Mouse (Mus musculus) heart, postnatal 0 days (tissue): ENCODE measurements around the gene Vmn2r40. TPM values are rescaled to one million over a fixed set of nuclear protein-coding genes. Genes with fewer than 3 reads are reported as not detected.
"Not testable (repeated sequence)": the region's sequence is repeated elsewhere in the genome, so short reads cannot be mapped to it uniquely, and the experiment has no call there.

Source experiments
- ATAC-seq: fragments of 200-750 bp; cut with Nextera tagmentation; 2 replicates; pipeline ENCODE4 v1.8.0; 2017; ENCODE audit warnings: low read depth, moderate number of reproducible peaks, moderate library complexity; ENCODE audit not compliant: insufficient read depth
- DNase-seq: peaks from one replicate; pipeline ENCODE4 v3.0.0-alpha.2; 2016; ENCODE audit warnings: low spot score
- H3K27ac ChIP-seq: fragments of 300-500 bp; sonication (generic); 2 replicates; pipeline ENCODE4 v1.5.1; 2014; ENCODE audit warnings: low read depth, mild to moderate bottlenecking
- H3K27me3 ChIP-seq: fragments of 300-500 bp; sonication (generic); 2 replicates; pipeline ENCODE4 v1.6.1; 2014; ENCODE audit warnings: low read length, mixed read lengths; ENCODE audit not compliant: control insufficient read depth, insufficient read depth
- H3K36me3 ChIP-seq: fragments of 300-500 bp; sonication (generic); replicated peaks from 2 replicates; pipeline ENCODE4 v1.6.1; 2014; ENCODE audit warnings: low read length, mixed read lengths; ENCODE audit not compliant: control insufficient read depth, insufficient read depth
- H3K4me1 ChIP-seq: fragments of 300-500 bp; sonication (generic); 2 replicates; pipeline ENCODE4 v1.6.1; 2014; ENCODE audit warnings: antibody characterized with exemption; ENCODE audit not compliant: control insufficient read depth, insufficient read depth
- H3K4me2 ChIP-seq: fragments of 300-500 bp; sonication (generic); 2 replicates; pipeline ENCODE4 v1.6.1; 2014; ENCODE audit warnings: low read depth, mild to moderate bottlenecking, low read length, moderate library complexity
- H3K4me3 ChIP-seq: fragments of 300-500 bp; sonication (generic); 2 replicates; pipeline ENCODE4 v1.5.1; 2014; ENCODE audit warnings: low read depth, low read length
- H3K9ac ChIP-seq: fragments of 300-500 bp; sonication (generic); replicated peaks from 2 replicates; pipeline ENCODE4 v1.6.1; 2014; ENCODE audit warnings: low read depth, low read length, mixed read lengths
- H3K9me3 ChIP-seq: fragments of 300-500 bp; sonication (generic); replicated peaks from 2 replicates; pipeline ENCODE4 v1.6.1; 2016; ENCODE audit warnings: low read length; ENCODE audit not compliant: control insufficient read depth
- WGBS: fragments of 180-500 bp; shearing (Covaris S2); extraction: QIAGEN DNeasy Blood & Tissue Kit; methylation state at CpG from one replicate; pipeline ENCODE4 v1.1.7; 2014; 5-methylcytosine and 5-hydroxymethylcytosine counted together
- polyA plus RNA-seq: library from polyadenylated mRNA; unstranded; fragments of >200 nt; fragmentation: Nextera tagmentation; extraction: Ambion mirVana; gene quantifications from 2 replicates; pipeline ENCODE4 v1.2.1, GENCODE M21; 2015
- total RNA-seq: library from RNA; depleted of rRNA; stranded (reverse); fragments of >200 nt; gene quantifications from 2 replicates; pipeline ENCODE4 v1.2.3, GENCODE M21; 2014; ENCODE audit warnings: low replicate concordance; rRNA removed

The Vmn2r40 gene
- total RNA-seq: not detected in 2 replicates
- not detected in 2 replicates for polyA plus RNA-seq

DNA sequence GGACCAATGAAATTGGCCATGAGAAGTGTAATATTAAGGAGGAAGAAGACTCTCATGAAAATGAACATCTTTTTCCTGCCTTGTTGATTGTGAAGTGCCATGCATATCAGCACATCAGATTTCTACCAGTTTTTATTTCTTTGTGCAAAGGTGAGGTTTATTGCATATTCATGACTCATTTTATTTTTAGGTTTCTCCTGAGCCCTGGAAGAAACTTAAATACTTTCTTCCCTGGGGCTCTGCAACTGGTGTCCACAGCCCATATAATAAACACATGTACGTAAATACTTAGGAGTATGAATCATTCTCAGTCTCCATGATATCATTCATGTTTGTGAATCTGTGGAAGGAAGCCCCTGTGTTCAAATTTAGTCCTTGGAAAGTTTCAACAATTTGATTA lies at the start of gene Vmn2r40:
Vmn2r40 (minus strand) TSS at position 101 of the 400 bp plus-strand sequence.
- not testable (repeated sequence) for ATAC-seq, H3K36me3 ChIP-seq
- no CpG with 5 or more reads among the region's 1 CpGs for WGBS

More for the DNA sequence above, at the start of gene Vmn2r40:
- not testable (repeated sequence) for H3K4me1 ChIP-seq, H3K4me3 ChIP-seq, H3K27me3 ChIP-seq, H3K27ac ChIP-seq, H3K4me2 ChIP-seq, H3K9me3 ChIP-seq, DNase-seq, H3K9ac ChIP-seq

Other genes starting within 250 kb of the Vmn2r40 start
- gene Vmn2r39, start 99.4 kb upstream of the Vmn2r40 start, total RNA-seq: not detected in 2 replicates
- not detected in 2 replicates for gene Vmn2r39, start 99.4 kb upstream of the Vmn2r40 start, polyA plus RNA-seq
- not detected in 2 replicates for gene Vmn2r38, start 166.4 kb upstream of the Vmn2r40 start, total RNA-seq
- not detected in 2 replicates for gene Vmn2r38, start 166.4 kb upstream of the Vmn2r40 start, polyA plus RNA-seq